Mouse (Mus musculus) intestine, embryonic 15.5 days (tissue): ENCODE measurements around the gene Gm49711. TPM values are rescaled to one million over a fixed set of nuclear protein-coding genes. Genes with fewer than 3 reads are reported as not detected.
"Not testable (repeated sequence)": the region's sequence is repeated elsewhere in the genome, so short reads cannot be mapped to it uniquely, and the experiment has no call there.

Source experiments
- ATAC-seq: fragments of 200-750 bp; cut with Nextera tagmentation; 2 replicates; pipeline ENCODE4 v1.8.0; 2017; ENCODE audit warnings: moderate TSS enrichment, moderate library complexity
- H3K27ac ChIP-seq: fragments of 300-500 bp; sonication (generic); 2 replicates; pipeline ENCODE4 v1.5.1; 2015; ENCODE audit warnings: mild to moderate bottlenecking, inconsistent platforms
- H3K27me3 ChIP-seq: fragments of 300-500 bp; sonication (generic); replicated peaks from 2 replicates; pipeline ENCODE4 v1.6.1; 2015; ENCODE audit warnings: inconsistent platforms
- H3K36me3 ChIP-seq: fragments of 300-500 bp; sonication (generic); 2 replicates; pipeline ENCODE4 v1.6.1; 2015; ENCODE audit warnings: inconsistent platforms
- H3K4me1 ChIP-seq: fragments of 300-500 bp; sonication (generic); replicated peaks from 2 replicates; pipeline ENCODE4 v1.6.1; 2015; ENCODE audit warnings: inconsistent platforms
- H3K4me2 ChIP-seq: fragments of 300-500 bp; sonication (generic); replicated peaks from 2 replicates; pipeline ENCODE4 v1.6.1; 2015; ENCODE audit warnings: mild to moderate bottlenecking, inconsistent platforms
- H3K4me3 ChIP-seq: fragments of 300-500 bp; sonication (generic); replicated peaks from 2 replicates; pipeline ENCODE4 v1.5.1; 2015; ENCODE audit warnings: inconsistent platforms
- H3K9ac ChIP-seq: fragments of 300-500 bp; sonication (generic); 2 replicates; pipeline ENCODE4 v1.6.1; 2015; ENCODE audit warnings: inconsistent platforms
- H3K9me3 ChIP-seq: fragments of 300-500 bp; sonication (generic); 2 replicates; pipeline ENCODE4 v1.6.1; 2016; ENCODE audit warnings: inconsistent platforms
- WGBS: fragments of 180-500 bp; shearing (Covaris S2); methylation state at CpG from one replicate; pipeline ENCODE4 v1.1.7; 2015; 5-methylcytosine and 5-hydroxymethylcytosine counted together
- polyA plus RNA-seq: library from polyadenylated mRNA; unstranded; fragments of >200 nt; fragmentation: Nextera tagmentation; extraction: Ambion mirVana; gene quantifications from 2 replicates; pipeline ENCODE4 v1.2.1, GENCODE M21; 2015

The Gm49711 gene
- polyA plus RNA-seq, 1 experiment from 2014 or later: not detected

DNA sequence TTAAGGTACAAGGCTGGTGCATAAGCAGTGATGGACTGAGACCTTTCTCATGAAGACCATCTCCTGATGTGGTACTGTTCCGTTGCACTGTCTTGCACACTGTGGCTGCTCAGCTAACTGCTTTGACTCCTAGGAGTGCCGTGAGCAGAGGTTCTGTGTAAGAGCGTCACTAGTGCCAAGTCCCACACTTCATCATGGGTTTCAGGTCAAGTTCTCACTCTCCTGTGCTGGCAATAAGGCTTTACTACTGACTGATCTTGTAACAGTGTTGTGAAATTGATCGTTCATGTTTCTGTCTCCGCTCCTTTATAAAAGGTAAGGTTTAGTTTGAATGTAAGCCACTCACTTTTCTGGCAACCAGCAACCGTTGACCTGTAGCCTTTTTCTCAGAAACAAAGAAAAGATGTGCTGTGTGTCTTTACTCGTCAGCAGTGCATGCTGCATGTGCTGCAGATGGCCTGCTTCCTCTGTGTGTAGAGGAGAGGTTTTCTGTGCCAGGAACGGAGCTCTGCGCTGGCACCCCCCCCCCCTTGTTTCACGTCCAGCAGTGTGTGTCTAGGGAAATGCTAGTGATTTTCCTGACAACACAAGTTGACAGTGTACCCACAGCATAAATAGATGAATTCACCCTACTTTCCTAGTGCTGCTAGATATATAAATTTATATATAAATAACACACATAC is 25.8 kb downstream of the Gm49711 start:
- H3K36me3 ChIP-seq: no peaks in the 10 kb centered on the region
- ATAC-seq: no peak
- H3K27me3 ChIP-seq: no peaks in the 10 kb centered on the region
- H3K4me2 ChIP-seq: no peak overlapping the region
- H3K27ac ChIP-seq: no peak overlapping the region
- no peak overlapping the region for H3K9ac ChIP-seq
- WGBS: 78% methylated on average over 10 of the region's 10 CpGs
- H3K9me3 ChIP-seq: no peaks in the 10 kb centered on the region
- H3K4me1 ChIP-seq: no peaks in the 10 kb centered on the region
- H3K4me3 ChIP-seq: no peak overlapping the region

DNA sequence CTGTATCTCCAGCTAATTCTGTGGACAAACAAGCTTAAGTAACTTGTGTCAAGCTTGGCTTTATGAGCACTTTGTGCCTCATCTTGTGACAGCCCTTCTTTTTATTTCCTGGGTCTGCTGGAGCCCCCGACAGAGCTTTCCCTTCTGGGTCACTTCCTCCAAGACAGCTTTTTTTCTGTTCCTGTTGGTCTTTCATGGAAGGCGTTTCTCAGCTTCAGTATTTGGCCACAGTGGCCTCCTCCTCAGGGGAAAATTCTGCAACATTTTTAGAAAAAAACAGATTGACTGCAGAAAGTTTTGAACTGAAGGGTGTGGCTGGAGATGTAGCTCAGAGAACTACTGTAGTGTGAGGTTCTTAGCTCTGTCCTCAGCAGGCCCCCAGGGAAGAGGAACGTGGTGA is 31.1 kb downstream of the Gm49711 start:
- no peak overlapping the region for H3K4me2 ChIP-seq
- no peaks in the 10 kb centered on the region for H3K4me1 ChIP-seq
- H3K36me3 ChIP-seq: no peaks in the 10 kb centered on the region
- 74% methylated on average over 3 of the region's 3 CpGs for WGBS
- ATAC-seq: no peak
- no peak overlapping the region for H3K27ac ChIP-seq
- no peak overlapping the region for H3K4me3 ChIP-seq
- H3K9me3 ChIP-seq: no peaks in the 10 kb centered on the region
- H3K27me3 ChIP-seq: no peaks in the 10 kb centered on the region
- H3K9ac ChIP-seq: no peak overlapping the region

DNA sequence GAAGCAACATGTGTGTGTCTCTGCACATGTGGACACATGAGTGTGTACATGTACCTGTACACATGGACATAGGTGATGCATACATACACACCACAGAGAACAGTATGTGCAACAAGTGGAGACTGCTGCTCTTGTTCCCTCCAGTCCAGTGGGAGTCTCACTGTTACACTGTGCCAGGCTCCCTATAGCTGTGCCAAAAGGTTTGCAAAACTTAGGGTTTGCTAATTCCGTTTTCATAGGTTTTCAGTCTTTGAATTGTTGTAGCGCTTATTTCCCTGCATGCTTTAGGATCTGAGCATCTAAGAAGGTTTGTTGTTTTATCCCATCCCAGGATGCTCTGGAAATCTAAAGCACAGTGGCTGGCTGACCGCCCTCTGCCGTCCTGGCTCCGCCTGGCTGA is 33.8 kb downstream of the Gm49711 start:
- 88% methylated on average over 5 of the region's 5 CpGs for WGBS
- H3K9ac ChIP-seq: no peak overlapping the region
- no peak for ATAC-seq
- H3K27me3 ChIP-seq: no peaks in the 10 kb centered on the region
- no peak overlapping the region for H3K4me3 ChIP-seq
- no peak overlapping the region for H3K4me2 ChIP-seq
- no peaks in the 10 kb centered on the region for H3K36me3 ChIP-seq
- no peaks in the 10 kb centered on the region for H3K4me1 ChIP-seq
- H3K9me3 ChIP-seq: no peaks in the 10 kb centered on the region
- H3K27ac ChIP-seq: no peak overlapping the region

DNA sequence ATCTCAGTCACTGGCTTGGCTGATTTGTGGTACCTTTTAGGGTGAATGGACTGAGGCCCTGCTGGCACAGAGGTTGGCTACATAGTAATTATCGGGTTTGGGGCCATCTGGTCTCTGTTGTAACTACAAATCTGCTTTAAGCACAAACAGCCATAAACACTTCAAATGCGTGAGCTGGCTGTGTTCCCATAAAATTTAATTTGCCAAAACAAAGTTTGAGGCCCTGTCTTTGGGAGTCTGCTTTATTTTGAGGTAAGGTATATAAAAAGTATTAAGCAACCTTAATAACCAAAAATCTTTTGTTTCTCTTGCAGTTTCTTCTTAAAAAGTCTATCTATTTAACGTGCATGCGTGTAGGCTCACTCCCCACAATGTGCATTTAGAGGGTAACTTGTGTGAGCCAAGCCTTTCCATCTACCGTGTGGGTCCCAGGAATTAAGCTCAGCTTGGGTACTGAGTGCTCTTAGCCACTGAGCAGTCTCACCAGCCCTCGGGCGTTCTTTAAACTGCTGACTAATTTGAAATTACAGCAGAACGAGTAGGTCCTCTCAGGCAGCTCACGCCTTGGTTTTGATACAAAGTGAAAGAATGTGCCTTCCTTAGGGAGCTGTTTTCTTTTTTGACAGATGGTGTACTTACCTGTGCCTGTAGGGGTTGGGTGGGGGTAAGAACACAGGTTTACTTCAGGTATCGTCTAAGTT is 40.4 kb downstream of the Gm49711 start:
- ATAC-seq: no peak
- Histone ChIP-seq H3K4me3 (no peak overlapping the region), H3K36me3 (no peaks in the 10 kb centered on the region), H3K9ac (no peak overlapping the region), H3K27ac (no peak overlapping the region), H3K27me3 (no peaks in the 10 kb centered on the region), H3K4me1 (0 out of 2 replicates have a peak, but pooled peaks cover 6% of the 10 kb centered on the region), H3K4me2 (no peak overlapping the region), H3K9me3 (no peaks in the 10 kb centered on the region)
- WGBS: 59% methylated on average over 10 of the region's 10 CpGs

DNA sequence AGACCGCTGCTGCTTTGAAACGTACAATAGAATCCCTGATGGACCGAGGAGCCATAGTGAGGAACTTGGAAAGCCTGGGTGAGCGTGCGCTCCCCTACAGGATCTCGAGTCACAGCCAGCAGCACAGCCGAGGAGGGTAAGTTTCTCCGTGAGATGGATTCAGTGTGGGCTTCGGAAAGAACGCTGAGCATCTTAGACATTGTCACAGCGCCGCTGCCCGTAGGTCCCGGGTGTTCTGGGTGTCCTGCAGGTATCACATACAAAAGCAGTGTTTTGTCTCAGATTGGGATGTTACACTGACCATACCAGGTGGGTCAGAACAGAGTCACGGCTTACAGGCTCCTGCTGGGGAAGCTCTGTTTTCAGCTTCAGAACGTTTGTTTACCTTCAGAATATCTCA is 41.5 kb downstream of the Gm49711 start:
- no peaks in the 10 kb centered on the region for H3K9me3 ChIP-seq
- no peak overlapping the region for H3K9ac ChIP-seq
- H3K36me3 ChIP-seq: no peaks in the 10 kb centered on the region
- no peak for ATAC-seq
- H3K4me2 ChIP-seq: no peak overlapping the region
- peaks cover 9% of the 10 kb centered on the region; the same call in 1 of the 2 replicates for H3K4me1 ChIP-seq
- H3K4me3 ChIP-seq: no peak overlapping the region
- no peak overlapping the region for H3K27ac ChIP-seq
- no peaks in the 10 kb centered on the region for H3K27me3 ChIP-seq
- WGBS: 75% methylated on average over 16 of the region's 16 CpGs

DNA sequence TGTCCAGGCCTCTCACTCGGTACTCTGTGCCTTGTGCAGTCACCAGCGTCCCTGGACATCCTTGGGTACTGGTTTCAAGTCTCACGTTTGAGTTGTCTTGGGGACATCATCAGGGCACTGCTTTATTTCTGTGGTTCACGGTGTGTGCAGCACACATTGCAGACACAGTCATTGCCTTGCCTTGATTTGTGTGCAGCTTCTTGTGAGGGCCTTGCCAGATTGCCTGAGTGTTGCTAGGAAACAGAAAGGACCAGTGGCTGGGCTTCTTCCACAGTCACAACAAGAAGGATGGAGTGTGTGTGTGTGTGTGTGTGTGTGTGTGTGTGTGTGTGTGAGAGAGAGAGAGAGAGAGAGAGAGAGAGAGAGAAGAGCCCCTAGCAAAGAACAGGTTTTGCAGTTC is 42.0 kb downstream of the Gm49711 start:
- Histone ChIP-seq H3K9ac (no peak overlapping the region), H3K9me3 (no peaks in the 10 kb centered on the region), H3K4me2 (no peak overlapping the region), H3K36me3 (no peaks in the 10 kb centered on the region), H3K4me3 (no peak overlapping the region), H3K27me3 (no peaks in the 10 kb centered on the region), H3K4me1 (peaks cover 9% of the 10 kb centered on the region; the same call in 1 of the 2 replicates), H3K27ac (no peak overlapping the region)
- 55% methylated on average over 4 of the region's 4 CpGs for WGBS
- no peak for ATAC-seq

DNA sequence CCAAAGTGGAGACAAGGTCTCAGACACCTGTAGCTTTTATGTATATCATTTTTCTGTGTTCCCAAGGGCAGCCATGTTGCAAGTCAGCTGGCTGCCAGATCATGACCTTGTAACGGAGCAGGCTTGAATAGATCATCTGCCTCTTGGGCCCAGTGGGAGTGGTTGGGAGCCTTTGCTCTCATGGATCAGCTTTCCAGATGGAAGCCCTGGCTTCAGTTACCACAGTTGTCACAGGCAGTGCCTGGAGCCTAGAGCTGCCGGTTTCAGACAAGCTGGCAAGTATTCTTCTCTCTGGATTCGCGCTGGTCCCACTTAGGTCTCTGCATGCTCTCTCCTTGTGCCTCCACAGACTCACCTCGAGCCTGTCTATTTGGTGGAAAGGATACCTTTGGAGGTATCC is 44.0 kb downstream of the Gm49711 start:
- no peak overlapping the region for H3K27ac ChIP-seq
- H3K9ac ChIP-seq: no peak overlapping the region
- H3K27me3 ChIP-seq: no peaks in the 10 kb centered on the region
- ATAC-seq: no peak
- peaks cover 9% of the 10 kb centered on the region; the same call in 1 of the 2 replicates for H3K4me1 ChIP-seq
- WGBS: 87% methylated on average over 5 of the region's 5 CpGs
- H3K9me3 ChIP-seq: no peaks in the 10 kb centered on the region
- H3K4me2 ChIP-seq: no peak overlapping the region
- no peaks in the 10 kb centered on the region for H3K36me3 ChIP-seq
- no peak overlapping the region for H3K4me3 ChIP-seq

DNA sequence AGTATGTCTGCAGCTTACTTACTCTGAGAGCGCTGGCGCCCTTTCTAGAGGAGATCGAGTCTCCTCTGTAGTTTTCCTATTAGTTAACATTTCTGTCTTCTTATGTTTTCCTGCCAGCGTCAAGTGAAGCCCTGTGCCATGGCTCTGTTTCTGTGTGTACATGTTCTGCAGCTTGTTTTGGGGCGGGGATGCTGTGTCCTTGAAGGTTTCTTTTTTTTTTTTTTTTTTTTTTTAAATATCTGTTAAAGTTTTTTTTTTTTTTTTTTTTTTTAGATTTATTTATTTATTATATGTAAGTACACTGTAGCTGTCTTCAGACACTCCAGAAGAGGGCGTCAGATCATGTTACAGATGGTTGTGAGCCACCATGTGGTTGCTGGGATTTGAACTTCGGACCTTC is 44.8 kb downstream of the Gm49711 start:
- H3K36me3 ChIP-seq, H3K4me2 ChIP-seq, H3K27me3 ChIP-seq, H3K9me3 ChIP-seq, H3K4me3 ChIP-seq, ATAC-seq, H3K9ac ChIP-seq, H3K27ac ChIP-seq, H3K4me1 ChIP-seq: not testable (repeated sequence)
- WGBS: 90% methylated on average over 6 of the region's 7 CpGs

DNA sequence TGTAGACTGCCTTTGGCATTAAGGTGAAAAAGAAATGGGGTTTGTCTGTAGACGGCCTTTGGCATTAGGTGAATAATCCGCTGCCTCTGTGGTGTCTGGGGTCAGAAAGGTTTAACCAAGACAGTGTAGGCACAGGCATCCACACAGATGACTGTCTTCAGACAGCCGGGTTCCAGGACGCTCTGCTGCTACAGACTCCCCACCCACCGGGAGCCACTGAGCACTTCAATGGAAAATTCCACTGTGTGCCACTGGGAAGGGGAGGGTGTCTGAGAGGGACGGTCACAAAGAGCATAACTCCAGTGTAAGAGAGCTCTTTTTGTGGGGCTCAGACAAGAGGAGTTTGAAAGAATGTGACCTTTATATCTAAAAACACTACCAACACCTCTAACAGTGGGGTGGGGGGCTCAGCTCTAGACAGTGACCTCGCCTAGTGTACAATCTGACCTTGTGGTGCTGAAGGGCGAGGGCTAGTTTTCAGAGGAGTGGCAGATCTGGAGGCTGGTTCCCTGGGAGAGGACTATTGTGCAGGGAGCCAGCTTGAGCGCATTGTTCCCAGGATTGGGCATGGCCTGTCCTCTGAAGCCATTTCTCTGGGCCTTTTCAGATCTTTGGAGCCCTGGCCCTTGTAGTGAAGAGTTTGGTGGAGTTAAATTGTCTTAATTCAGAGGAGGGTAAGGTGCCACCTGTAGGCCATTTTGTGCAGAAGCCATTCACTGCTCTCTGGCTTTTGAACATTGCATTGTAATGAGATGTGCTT is 45.6 kb downstream of the Gm49711 start:
- Histone ChIP-seq H3K9ac (0 out of 2 replicates have a peak overlapping the region, but pooled peaks have one; percentile 5), H3K4me1 (peaks cover 6% of the 10 kb centered on the region; the same call in 1 of the 2 replicates), H3K9me3 (no peaks in the 10 kb centered on the region), H3K27me3 (no peaks in the 10 kb centered on the region), H3K27ac (no peak overlapping the region), H3K4me2 (no peak overlapping the region), H3K36me3 (no peaks in the 10 kb centered on the region), H3K4me3 (no peak overlapping the region)
- WGBS: 56% methylated on average over 9 of the region's 9 CpGs
- ATAC-seq: peak; percentile 51

DNA sequence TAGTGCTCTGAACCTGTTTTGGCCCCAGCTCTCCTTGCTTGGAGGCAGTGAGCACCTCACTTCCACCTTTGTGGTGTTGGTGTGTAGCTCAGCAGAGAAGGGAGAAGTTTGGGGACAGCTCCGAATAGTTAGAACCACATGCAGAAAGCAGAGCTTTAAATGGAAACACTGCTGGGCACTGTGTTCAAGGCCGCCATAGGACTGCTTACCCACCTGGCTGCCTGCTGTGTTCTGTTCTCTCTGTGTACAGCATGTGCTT is 46.1 kb downstream of the Gm49711 start:
- Histone ChIP-seq H3K9me3 (no peaks in the 10 kb centered on the region), H3K36me3 (no peaks in the 10 kb centered on the region), H3K4me1 (peaks cover 3% of the 10 kb centered on the region; the same call in 1 of the 2 replicates), H3K4me3 (no peak overlapping the region), H3K27ac (no peak overlapping the region), H3K9ac (0 out of 2 replicates have a peak overlapping the region, but pooled peaks have one; percentile 5), H3K4me2 (no peak overlapping the region), H3K27me3 (no peaks in the 10 kb centered on the region)
- 90% methylated on average over 2 of the region's 2 CpGs for WGBS
- ATAC-seq: 0 out of 2 replicates have a peak, but pooled peaks have one; percentile 7

DNA sequence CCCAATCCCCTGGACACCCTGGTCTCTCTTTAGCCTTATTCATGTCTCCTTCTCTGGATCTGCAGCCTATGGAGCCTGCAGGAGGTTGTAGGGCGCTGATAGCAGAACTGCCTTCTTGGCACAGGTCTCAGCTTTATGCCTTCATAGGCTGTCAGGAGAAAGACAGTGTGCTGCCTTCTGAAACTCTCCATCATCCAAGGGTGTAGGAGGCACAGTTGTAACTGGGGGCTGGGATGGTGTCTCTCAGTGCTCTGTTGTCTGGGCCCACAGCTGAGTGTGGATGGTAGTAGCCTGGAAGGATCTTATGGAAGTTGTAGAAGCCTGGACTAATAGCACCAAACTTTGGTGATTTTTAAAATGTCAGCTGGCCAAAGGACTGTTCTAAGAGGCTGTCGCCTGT is 46.8 kb downstream of the Gm49711 start:
- no peak overlapping the region for H3K4me3 ChIP-seq
- no peaks in the 10 kb centered on the region for H3K9me3 ChIP-seq
- no peak for ATAC-seq
- H3K27me3 ChIP-seq: no peaks in the 10 kb centered on the region
- 89% methylated on average over 2 of the region's 2 CpGs for WGBS
- no peak overlapping the region for H3K9ac ChIP-seq
- H3K36me3 ChIP-seq: no peaks in the 10 kb centered on the region
- H3K27ac ChIP-seq: no peak overlapping the region
- peaks cover 3% of the 10 kb centered on the region; the same call in 1 of the 2 replicates for H3K4me1 ChIP-seq
- H3K4me2 ChIP-seq: no peak overlapping the region

DNA sequence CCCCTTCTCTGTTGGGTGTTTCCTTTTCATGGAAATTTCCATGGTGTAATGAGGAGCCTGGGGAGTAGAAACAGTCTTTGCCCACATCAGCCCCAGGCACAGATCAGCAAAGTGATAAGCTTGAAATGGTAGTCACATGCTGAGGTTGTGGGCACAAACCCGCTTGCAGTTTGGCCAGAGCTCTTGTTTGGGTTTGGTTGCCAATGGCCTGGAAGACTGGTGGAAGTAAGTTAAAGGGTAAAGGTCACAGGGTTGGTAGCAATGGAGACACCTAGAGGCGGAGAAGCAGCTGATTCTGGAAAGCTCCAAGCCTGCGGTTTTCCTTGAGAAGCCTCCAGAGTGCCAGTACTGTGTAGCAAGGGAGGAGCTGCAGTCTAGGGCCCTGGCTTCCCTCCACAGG is 47.5 kb downstream of the Gm49711 start:
- 74% methylated on average over 3 of the region's 3 CpGs for WGBS
- H3K36me3 ChIP-seq: no peaks in the 10 kb centered on the region
- H3K4me3 ChIP-seq: no peak overlapping the region
- H3K4me1 ChIP-seq: peaks cover 5% of the 10 kb centered on the region; the same call in 1 of the 2 replicates
- no peaks in the 10 kb centered on the region for H3K9me3 ChIP-seq
- H3K27me3 ChIP-seq: no peaks in the 10 kb centered on the region
- no peak overlapping the region for H3K9ac ChIP-seq
- no peak overlapping the region for H3K4me2 ChIP-seq
- ATAC-seq: no peak
- no peak overlapping the region for H3K27ac ChIP-seq
